Mouse (Mus musculus): ENCODE results near the gene Bsn. TPM values are rescaled to one million over a fixed set of nuclear protein-coding genes. Genes with fewer than 3 reads are reported as not detected.

The Bsn gene
- polyA plus RNA-seq, 1 experiment = 0.83 TPM

DNA sequence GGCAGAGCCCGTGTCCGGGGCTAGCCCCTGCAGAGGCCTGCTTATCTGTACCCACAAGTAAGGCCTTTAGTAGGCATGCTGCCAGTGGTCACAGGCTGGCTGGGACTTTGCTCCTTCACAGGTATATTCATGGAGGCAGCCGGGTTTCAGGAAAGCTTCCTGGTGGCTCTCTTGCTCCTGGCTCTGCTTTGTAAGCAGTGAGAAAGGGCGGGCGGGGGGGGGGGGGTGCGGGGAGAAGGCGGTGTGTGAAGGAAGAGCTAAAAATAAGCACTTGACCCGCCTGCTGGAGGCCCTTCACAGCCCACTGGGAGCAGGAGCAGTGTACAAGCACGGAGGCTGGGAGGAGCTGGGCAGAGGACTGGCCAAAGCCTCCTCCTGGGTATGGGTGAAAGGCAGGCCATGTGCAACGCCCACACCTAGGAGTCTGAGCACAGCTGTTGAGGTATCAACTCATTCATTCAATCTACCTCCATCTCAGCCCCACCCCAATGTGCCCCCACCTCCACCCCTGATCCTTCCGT, 70.2 kb downstream of the Bsn start:
- Histone ChIP-seq H3K27me3 (replicated peaks) (peaks cover 51% of the 10 kb centered on the region), H3K4me3 (replicated peaks) (peak overlapping the region; percentile 18), H3K4me1 (peaks cover 43% of the 10 kb centered on the region), H3K9me3 (no peaks in the 10 kb centered on the region), H3K36me3 (replicated peaks; ENCODE audit: low read length) (no peaks in the 10 kb centered on the region)
- no peak for TF ChIP-seq GATA1 (IDR thresholded peaks at IDR 0.05; ENCODE audit: borderline replicate concordance, low read length)
- TF ChIP-seq FLI1 (IDR thresholded peaks at IDR 0.05; ENCODE audit: low read length) = no peak

DNA sequence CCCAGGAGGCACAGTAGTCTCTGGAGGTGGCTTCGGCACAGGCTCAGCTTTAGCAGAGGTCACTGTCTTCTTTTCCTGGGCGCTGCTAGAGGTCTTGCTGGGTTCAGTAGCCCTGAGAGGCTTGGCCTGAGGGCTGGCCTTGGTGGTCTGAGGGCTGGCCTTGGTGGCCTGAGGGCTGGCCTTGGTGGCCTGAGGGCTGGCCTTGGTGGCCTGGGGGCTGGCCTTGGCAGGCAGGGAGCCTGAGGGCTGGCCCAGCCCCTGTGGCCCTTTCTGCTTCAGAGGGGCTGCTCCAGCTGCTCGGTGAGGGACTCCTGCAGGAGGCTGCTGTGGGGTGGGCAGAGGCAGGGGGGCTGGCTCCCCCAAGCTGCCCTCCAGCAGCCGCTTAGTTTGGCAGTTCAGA, 73.0 kb downstream of the Bsn start:
- Histone ChIP-seq H3K27me3 (replicated peaks) (peaks cover 67% of the 10 kb centered on the region), H3K4me1 (peaks cover 30% of the 10 kb centered on the region), H3K9me3 (no peaks in the 10 kb centered on the region), H3K4me3 (replicated peaks) (no peak overlapping the region), H3K36me3 (replicated peaks; ENCODE audit: low read length) (no peaks in the 10 kb centered on the region)
- TF ChIP-seq GATA1 (IDR thresholded peaks at IDR 0.05; ENCODE audit: borderline replicate concordance, low read length) = no peak
- TF ChIP-seq FLI1 (IDR thresholded peaks at IDR 0.05; ENCODE audit: low read length) = no peak

DNA sequence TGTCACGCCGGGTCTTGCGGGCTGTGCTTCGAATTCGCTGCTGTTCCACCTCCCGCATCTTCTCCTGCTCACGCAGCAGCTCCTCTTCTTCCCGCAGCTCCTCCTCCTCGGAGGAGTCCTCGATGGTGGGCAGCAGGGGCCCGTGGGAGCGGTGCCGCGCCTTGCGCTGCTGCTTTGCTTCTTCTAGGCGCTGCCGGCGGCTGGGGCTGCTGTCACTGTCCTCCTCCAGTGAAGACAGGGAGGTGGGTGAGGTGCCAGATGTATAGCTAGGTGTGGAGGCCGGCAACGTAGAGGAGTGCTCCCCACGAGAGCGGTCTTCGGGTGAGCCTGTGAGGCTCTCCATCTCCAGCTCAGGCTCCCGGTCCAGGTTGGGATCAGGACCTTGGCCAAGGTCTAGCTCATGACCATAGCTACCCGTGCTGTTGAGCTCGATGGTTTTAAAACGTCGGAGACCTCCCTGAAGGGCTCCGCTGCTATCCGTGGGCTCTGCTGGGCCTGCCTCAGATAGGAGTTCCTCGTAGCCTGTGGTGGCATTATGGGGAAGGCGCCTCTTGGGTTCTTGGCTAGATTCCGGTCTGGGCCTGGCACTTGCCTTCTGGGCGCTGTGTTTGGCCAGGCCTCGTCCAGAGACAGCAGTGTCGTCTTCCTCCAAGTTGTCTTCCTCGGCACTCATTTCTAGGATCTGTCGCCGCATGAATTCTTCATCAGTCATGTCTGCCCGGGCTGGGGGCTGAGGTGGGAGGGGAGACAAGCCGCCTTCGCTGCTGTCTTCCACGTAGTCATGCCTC, 74.7 kb downstream of the Bsn start:
- no peak for TF ChIP-seq FLI1 (IDR thresholded peaks at IDR 0.05; ENCODE audit: low read length)
- no peak for TF ChIP-seq GATA1 (IDR thresholded peaks at IDR 0.05; ENCODE audit: borderline replicate concordance, low read length)
- H3K4me1 ChIP-seq = peaks cover 22% of the 10 kb centered on the region
- no peak overlapping the region for H3K4me3 ChIP-seq (replicated peaks)
- H3K27me3 ChIP-seq (replicated peaks) = peaks cover 74% of the 10 kb centered on the region
- no peaks in the 10 kb centered on the region for H3K36me3 ChIP-seq (replicated peaks; ENCODE audit: low read length)
- H3K9me3 ChIP-seq = no peaks in the 10 kb centered on the region

DNA sequence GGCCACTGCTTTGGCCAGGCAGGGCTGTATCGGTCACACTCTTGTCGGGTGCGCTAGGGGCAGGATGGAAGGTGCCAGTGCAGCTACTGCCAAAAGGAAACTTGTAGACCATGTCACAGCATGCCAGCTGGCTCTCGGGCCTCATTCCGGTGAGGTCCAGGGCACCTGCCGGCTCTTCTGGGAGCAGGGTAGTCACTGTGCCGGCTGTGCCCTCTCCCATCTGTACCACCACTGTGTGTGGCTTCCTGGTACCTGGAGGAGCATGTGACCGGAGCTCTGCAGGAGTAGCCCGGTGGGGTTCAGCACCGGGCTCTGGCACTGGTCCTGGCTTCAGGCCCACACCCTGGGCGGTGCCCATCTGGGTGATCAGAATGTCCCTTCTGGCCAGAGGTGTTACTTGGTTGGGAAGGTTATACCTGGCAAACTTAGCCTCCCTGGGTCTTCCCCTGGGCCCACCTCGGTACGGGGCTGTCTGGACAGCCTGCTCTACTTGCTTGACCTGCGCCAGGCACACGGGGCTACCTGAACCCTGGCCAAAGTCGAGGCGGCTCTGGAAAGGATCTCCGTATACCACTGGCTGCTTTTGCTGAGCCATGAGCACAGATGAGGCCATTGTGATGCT, 77.4 kb downstream of the Bsn start:
- no peak for TF ChIP-seq FLI1 (IDR thresholded peaks at IDR 0.05; ENCODE audit: low read length)
- TF ChIP-seq GATA1 (IDR thresholded peaks at IDR 0.05; ENCODE audit: borderline replicate concordance, low read length) = no peak
- H3K36me3 ChIP-seq (replicated peaks; ENCODE audit: low read length) = no peaks in the 10 kb centered on the region
- H3K4me3 ChIP-seq (replicated peaks) = no peak overlapping the region
- H3K27me3 ChIP-seq (replicated peaks) = peaks cover 92% of the 10 kb centered on the region
- H3K9me3 ChIP-seq = no peaks in the 10 kb centered on the region
- H3K4me1 ChIP-seq = peaks cover 24% of the 10 kb centered on the region

DNA sequence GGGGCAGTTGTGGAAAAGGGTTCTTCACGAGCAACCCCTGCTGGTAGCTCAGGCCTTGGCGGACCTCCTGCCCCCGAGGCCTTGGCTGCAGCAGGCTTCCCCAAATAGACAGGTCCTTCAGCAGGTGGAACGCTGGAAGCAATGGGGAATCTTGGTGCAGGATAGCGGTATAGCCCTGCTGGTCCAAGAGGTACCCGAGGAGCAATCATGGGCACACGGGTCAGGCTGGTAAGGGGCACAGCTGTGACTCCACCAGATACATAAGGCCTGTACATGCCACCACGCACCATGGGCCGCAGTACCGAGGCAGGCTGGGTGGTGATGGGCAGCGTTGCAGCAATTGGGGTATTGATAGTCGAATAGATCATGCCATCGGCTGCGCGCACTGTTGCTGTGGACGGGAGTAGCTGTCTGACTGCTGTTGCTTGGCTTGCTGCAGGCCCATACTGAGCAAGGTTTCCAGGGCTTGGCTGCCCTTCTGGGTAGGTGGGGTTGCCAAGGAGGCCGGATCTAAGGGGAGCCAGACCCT, 78.5 kb downstream of the Bsn start:
- no peaks in the 10 kb centered on the region for H3K36me3 ChIP-seq (replicated peaks; ENCODE audit: low read length)
- TF ChIP-seq GATA1 (IDR thresholded peaks at IDR 0.05; ENCODE audit: borderline replicate concordance, low read length) (no peak), FLI1 (IDR thresholded peaks at IDR 0.05; ENCODE audit: low read length) (no peak)
- H3K4me3 ChIP-seq (replicated peaks) = no peak overlapping the region
- no peaks in the 10 kb centered on the region for H3K9me3 ChIP-seq
- H3K4me1 ChIP-seq = peaks cover 24% of the 10 kb centered on the region
- H3K27me3 ChIP-seq (replicated peaks) = peaks cover 95% of the 10 kb centered on the region

DNA sequence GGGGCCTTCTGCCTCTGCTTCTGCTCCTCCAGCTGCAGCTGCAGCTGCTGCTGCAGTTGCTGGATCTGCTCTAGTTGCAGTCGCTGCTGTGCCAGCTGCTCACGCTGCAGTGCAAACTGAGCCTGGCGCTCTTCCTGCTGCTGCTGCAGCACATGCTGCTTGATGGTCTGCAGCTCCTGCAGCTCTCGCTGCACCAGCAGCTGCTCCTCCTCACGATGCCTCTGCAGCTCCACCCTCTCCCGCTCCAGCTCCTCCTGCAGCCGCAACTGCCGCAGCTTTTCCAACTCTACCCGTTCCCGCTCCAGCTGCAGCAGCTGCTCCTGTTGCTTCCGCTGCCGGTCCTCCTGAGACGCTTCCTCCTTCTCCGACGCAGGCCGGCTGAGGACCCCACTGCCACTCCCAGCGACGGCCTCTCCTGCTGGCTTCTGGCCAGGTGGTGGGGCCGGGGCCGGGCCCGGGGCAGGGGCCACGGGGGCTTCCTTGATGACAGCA, 79.0 kb downstream of the Bsn start:
- Histone ChIP-seq H3K36me3 (replicated peaks; ENCODE audit: low read length) (no peaks in the 10 kb centered on the region), H3K4me3 (replicated peaks) (no peak overlapping the region), H3K4me1 (peaks cover 24% of the 10 kb centered on the region), H3K27me3 (replicated peaks) (peaks cover 94% of the 10 kb centered on the region), H3K9me3 (0 out of 2 replicates have a peak, but pooled peaks cover 4% of the 10 kb centered on the region)
- no peak for TF ChIP-seq FLI1 (IDR thresholded peaks at IDR 0.05; ENCODE audit: low read length)
- TF ChIP-seq GATA1 (IDR thresholded peaks at IDR 0.05; ENCODE audit: borderline replicate concordance, low read length) = no peak

DNA sequence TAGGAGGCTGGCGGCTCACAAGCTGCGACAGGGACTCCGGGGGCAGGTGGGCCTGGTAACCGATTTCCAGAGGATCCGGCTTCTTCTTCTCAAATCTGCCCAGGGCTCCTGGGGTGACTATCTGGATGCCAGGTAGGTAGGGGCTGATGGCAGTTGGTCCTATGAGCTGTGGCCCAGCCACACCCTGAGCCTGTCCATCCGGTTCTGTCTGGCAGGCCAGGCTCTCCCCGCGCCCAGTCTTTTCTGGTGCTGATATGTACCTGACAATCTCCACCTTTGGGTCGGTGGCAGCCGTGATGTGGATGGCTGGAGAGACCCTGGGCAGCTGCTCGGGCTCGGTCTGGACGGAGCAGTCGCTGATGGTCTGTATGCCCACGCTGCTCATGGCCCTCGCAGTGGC, 80.0 kb downstream of the Bsn start:
- peaks cover 7% of the 10 kb centered on the region; the same call in 1 of the 2 replicates for H3K9me3 ChIP-seq
- peaks cover 27% of the 10 kb centered on the region for H3K4me1 ChIP-seq
- H3K27me3 ChIP-seq (replicated peaks) = peaks cover 90% of the 10 kb centered on the region
- no peaks in the 10 kb centered on the region for H3K36me3 ChIP-seq (replicated peaks; ENCODE audit: low read length)
- peak overlapping the region; percentile 44 for H3K4me3 ChIP-seq (replicated peaks)
- TF ChIP-seq GATA1 (IDR thresholded peaks at IDR 0.05; ENCODE audit: borderline replicate concordance, low read length) (no peak), FLI1 (IDR thresholded peaks at IDR 0.05; ENCODE audit: low read length) (no peak)

DNA sequence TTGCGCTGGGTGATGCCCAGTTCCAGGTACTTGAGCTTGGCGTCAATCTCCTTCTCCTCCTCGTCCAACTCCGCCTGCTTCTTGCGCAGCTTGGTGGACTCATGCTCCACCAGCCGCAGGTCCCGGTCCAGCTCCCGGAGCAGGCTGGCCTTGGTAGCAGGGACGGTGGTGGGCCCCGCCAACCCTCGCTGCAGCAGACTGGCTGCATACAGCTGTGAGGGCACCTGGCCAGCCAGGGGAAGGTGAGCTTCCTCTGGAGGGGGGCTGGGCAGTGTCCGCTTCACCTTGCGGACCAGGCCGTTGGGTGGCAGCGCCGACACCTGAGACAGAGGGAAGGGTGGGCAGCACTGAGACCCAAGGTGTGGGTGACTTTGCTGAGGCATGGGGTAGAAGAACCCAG, 82.3 kb downstream of the Bsn start:
- TF ChIP-seq FLI1 (IDR thresholded peaks at IDR 0.05; ENCODE audit: low read length) = no peak
- no peak for TF ChIP-seq GATA1 (IDR thresholded peaks at IDR 0.05; ENCODE audit: borderline replicate concordance, low read length)
- Histone ChIP-seq H3K27me3 (replicated peaks) (peaks cover 83% of the 10 kb centered on the region), H3K4me3 (replicated peaks) (no peak overlapping the region), H3K36me3 (replicated peaks; ENCODE audit: low read length) (no peaks in the 10 kb centered on the region), H3K9me3 (peaks cover 13% of the 10 kb centered on the region; the same call in 1 of the 2 replicates), H3K4me1 (peaks cover 35% of the 10 kb centered on the region)

DNA sequence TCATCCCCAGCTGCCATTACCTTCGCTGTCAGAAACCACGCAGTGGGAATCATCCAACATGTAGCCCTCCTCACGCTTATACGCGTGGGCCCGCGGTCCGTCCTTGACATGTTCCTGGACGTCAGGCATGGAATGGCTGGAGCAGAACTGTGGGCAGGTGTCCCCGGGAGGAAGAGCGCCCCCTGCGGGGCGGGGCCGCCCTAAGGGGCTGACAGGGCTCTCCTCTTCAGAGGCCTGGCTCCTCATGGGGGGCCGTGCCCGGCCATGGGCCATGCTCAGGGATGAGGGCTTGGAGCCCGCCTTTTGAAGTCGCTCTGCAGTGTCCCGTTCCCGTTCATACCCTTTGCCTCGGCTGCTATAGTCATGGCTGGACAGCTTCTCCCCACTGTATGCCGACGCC, 84.1 kb downstream of the Bsn start:
- TF ChIP-seq FLI1 (IDR thresholded peaks at IDR 0.05; ENCODE audit: low read length) = no peak
- H3K27me3 ChIP-seq (replicated peaks) = peaks cover 69% of the 10 kb centered on the region
- H3K4me3 ChIP-seq (replicated peaks) = no peak overlapping the region
- H3K9me3 ChIP-seq = peaks cover 13% of the 10 kb centered on the region; the same call in 1 of the 2 replicates
- H3K4me1 ChIP-seq = peaks cover 47% of the 10 kb centered on the region
- no peaks in the 10 kb centered on the region for H3K36me3 ChIP-seq (replicated peaks; ENCODE audit: low read length)

DNA sequence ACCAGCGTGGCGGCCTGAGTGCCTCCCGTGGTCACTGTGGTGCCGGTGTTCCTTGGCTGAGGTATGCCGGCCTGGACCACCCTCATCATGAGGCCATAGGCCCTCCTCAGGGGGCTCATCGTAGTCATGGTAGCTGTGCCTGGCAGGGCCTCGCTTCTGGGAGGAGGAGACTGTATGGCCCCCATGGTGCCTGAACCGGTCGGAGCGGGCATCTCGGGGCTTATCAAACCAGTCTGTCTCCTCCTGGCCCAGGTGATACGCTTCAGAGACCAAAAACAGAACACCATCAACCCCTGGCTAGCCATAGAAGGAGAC, 84.7 kb downstream of the Bsn start:
- H3K27me3 ChIP-seq (replicated peaks) = peaks cover 66% of the 10 kb centered on the region
- H3K9me3 ChIP-seq = peaks cover 13% of the 10 kb centered on the region; the same call in 1 of the 2 replicates
- H3K4me3 ChIP-seq (replicated peaks) = peak overlapping the region; percentile 80
- peaks cover 46% of the 10 kb centered on the region for H3K4me1 ChIP-seq
- no peaks in the 10 kb centered on the region for H3K36me3 ChIP-seq (replicated peaks; ENCODE audit: low read length)
- TF ChIP-seq GATA1 (IDR thresholded peaks at IDR 0.05; ENCODE audit: borderline replicate concordance, low read length) = no peak
- no peak for TF ChIP-seq FLI1 (IDR thresholded peaks at IDR 0.05; ENCODE audit: low read length)
